Mouse (Mus musculus): ENCODE results near the gene Zfp119b. TPM values are rescaled to one million over a fixed set of nuclear protein-coding genes. Genes with fewer than 3 reads are reported as not detected.
"Not testable (repeated sequence)": the region's sequence is repeated elsewhere in the genome, so short reads cannot be mapped to it uniquely, and the experiment has no call there.

Gene Zfp119b
- total RNA-seq, 2 experiments from 2014 or later, result 3.0 to 3.1 TPM

DNA sequence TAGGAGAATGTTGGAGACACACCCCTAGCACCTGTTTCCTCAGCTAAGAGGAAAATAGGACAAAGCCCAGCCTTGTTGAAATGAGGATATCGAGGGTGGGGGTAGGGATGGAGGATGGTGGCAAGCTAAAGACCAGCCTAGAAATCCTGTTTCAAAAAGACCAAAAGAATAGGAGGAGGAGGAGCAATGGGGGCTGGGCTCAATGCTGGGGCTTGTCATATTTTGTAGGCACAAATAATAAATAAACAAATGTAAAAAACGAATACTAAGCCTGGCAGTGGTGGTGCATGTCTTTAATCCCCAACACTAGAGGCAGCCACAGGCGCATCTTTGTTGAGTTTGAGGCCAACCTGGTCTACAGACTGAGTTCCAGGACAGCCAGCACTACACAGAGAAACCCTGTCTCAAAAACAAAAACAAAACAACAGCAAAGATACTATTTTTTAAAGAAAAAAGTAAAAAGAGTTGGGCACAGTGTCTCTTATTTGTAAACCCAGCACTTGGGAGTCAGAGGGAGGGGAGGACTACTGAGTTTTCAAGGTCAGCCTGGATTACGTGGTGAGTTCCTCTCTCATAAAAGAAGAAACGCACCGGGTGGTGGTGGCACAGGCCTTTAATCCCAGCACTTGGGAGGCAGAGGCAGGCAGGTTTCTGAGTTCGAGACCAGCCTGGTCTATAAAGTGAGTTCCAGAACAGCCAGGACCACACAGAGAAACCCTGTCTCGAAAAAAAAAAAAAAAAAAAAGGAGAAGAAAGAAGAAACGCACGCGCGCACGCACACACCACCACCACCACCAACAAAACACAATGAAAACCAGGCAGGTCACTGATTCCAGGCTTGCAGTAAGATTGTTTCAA lies 8.7 kb upstream of the Zfp119b start:
- DNase-seq, result no peak

DNA sequence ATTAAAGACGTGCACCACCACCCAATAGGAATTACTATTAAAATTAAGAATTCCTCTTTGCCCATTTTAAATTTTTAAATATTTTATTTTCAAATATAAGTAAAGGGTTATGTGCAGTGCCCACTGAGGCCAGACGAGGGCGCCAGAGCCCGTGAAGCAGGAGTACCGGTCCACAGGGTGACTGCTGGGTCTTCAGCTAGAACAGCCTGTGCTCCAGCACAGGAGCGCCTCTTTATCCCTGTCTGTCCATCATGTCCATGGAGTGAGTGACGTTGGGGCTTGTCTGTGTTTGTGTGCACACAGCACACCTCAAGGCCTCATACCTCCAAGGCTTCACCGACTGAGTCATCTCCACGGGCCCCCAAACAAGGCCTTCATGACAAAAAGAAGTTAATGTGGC lies 7.9 kb upstream of the Zfp119b start:
- DNase-seq, result no peak

DNA sequence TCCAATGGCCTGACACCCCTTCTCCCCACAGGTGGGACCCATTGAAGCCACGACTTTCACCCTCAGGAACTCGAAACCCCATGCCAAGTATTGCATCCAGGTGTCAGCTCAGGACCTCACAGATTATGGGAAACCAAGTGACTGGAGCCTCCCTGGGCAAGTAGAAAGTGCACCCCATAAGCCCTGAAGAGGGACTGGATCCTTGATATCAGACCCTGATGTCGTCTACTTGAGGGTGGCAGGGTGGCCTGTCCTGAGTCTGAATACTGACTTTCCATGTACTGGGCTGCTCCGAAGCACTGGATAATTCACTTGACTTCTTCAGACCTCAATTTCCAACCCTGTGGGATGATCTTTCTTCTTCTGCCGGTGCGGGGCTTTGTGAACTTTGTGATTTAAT lies 7.3 kb upstream of the Zfp119b start:
- DNase-seq, result no peak

DNA sequence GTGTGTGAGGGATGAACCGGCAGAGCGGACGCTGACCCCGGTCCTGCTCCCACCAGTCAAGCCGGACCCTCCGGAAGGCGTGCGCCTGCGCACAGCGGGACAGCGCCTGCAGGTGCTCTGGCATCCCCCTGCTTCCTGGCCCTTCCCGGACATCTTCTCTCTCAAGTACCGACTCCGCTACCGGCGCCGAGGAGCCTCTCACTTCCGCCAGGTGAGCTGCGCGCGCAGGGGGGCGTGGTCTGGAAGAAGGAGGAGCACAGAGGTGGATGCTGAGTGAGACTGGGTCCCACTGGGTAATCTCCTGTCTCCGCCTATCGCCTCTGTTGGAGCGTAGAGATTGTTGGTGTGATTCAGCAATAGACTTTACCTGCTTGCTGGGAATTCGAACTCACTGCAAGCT lies 6.8 kb upstream of the Zfp119b start:
- no peak for DNase-seq

DNA sequence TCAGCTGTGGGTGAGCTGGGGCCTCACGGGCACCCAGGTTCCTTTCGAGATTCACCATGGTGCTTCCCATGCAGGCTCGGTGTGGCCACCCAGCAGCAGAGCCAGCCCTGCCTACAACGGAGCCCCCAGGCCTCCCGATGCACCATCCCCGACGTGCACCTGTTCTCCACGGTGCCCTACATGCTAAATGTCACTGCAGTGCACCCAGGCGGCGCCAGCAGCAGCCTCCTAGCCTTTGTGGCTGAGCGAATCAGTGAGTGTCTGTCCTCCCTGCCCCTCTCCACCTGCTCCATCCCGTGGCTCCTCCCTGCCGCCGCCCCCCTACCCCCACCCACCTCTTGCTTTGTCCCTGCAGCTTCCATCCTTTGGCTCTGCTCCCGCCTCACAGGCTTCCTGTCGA lies 4.9 kb upstream of the Zfp119b start:
- DNase-seq, result no peak

DNA sequence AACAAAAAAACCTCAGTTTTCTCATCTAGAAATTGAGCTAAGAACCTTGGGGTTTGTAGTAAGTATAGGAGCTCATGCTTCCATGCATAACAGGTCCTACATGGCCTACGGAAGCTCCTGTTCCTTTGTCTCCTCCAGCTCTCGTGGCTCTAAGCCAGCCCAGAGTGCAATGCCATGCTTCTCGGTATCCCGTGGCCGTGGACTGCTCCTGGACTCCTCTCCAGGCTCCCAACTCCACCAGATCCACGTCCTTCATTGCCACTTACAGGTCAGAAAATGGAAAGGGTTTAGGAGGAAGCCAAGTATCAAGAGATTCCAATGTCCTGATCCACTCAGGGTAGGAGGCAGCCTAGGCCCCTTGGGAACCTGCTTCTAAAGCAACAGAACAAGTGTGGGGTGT lies 4.5 kb upstream of the Zfp119b start:
- DNase-seq, result no peak

DNA sequence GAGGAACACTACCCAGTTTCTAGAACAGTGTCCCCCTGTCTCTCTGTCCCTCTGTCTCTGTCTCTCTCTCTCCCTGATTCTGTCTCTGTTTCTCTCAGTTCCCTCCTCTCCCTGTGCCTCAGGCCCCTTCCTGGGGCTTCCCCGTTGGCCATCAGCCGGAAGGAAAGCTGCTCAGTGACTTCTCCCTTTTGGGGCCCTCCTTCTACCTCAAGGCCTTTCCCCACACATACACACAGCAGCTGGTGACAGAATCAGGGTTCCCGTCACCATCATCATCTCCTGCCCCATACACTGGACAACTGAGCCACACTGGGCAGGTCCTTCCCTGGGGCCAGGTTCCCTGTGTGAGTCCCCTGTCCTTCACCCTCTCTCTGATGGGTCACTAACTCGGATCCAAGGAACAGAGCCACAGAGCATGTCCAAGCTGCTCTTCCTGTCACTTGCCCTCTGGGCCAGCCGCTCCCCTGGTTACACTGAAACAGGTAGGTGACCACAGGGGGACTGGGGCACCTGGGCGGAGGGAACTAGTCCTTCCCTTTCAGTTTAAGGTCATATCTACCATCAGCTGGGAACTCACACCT lies 3.2 kb upstream of the Zfp119b start, which contains the start of gene Ebi3:
TSS of gene Ebi3 (plus strand) at position 194 of the 581 bp plus-strand sequence.
- no peak for DNase-seq

DNA sequence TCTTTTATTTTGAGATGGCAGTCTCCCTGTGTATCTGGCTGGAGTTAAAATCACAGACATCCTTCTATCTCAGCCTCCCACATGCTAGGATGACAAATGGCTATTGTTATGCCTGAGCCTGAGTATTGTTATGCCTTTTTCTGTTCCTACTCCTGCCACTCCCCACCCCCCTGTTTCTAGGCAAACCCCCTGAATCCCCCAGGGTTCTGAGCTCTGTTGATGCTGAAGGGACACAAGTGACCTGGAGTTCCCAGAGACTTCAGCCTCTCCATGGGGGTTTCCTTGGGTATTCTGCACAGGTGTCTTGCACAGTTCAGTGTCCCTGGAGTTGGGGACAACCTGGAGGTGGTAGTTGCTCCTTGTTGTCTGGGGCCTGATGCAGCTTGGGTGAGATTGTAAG lies 2.7 kb upstream of the Zfp119b start:
- DNase-seq, result no peak

DNA sequence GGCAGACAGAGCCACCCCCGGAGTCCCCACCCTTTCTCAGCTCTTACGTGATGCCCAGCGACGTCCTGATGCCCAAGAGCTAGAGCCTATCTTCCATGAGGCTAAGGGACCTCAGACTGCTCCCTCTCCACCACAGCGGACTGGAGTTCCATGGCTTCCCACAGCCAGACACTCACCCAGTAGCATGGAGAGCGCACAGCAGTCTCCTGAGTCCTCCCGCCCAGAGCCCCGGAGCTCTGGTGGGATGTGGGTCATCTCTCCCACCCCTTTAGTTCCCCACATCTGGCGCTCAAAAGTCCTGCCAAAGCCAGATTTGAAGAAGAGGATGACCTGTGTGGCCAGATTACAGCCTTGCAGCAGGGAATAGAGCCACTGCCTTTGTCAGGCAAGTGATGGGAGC lies 1.3 kb upstream of the Zfp119b start:
- no peak for DNase-seq

DNA sequence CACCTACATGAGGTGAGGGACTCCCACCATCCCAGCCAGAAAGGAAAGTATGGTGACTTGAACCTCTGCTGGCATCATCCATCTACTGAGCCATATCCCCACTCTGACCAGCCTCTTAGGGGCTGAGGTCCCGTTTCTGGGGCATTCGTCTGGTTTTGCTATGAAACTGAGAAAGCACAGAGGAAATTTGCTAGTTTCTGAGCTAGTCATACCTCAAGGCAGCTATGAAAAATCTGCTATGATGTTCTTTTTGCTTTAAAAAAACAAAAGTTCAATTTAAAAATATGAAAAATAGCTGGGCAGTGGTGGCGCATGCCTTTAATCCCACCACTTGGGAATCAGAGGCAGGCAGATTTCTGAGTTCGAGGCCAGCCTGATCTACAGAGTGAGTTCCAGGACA lies 653 bp downstream of the Zfp119b start:
- DNase-seq, result no peak

DNA sequence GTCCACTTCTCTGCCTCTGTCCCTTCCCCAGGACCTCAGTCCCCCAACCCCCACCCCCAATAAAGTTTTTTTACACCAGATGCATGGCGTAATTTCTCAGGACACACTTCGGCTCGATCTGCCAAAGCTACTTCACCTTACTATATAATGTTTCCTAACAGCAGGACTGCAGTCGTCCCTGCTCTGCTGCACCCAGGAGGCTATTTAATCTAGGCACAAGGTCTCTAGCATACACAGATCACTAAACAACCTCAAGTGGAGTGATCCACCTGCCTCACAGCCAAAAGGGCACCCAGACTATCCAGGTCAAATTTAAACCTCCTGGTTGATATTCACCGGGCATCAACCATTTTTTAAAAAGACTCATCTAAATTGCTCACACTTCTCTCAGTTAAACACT lies 3.6 kb downstream of the Zfp119b start:
- no peak for DNase-seq

DNA sequence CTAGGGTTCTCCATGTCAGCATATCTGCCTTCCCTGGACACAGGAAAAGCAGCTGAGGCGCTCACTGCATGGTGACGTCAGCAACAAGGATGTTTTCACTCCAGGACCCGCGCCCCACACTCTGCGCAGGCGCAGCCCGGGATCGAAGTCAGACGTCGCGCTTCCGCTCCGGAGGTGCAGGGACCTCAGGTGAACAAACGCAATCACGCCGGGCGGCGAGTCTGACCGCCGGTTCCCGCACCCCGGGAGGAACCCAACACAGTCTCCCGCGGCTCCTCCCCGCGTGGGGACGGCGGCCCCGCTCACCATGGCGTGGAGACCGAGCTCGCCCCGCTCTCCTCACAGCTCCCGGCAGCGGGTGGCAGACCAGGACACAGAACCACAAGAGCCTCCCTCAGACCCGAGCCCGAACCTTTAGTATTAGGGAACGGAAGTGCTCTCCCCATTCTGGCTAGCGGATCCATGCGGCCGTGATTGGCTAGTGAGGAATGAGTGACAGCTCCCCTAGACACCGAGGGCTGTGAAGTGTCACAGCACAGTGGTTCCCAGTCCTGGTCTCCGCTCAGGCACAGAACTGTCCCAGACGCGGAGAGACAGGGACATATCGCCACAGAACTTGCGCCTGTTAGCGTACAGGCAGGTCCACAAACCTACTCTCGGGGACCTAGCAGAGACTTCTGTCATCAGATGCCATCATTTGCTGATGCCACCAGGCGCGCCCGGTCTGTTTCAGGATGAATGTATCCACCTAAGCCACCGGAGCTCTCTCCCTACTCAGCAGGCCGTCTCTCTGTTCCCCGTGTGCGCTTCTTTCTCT lies 4.2 kb downstream of the Zfp119b start:
- DNase-seq, result peak; percentile 92

DNA sequence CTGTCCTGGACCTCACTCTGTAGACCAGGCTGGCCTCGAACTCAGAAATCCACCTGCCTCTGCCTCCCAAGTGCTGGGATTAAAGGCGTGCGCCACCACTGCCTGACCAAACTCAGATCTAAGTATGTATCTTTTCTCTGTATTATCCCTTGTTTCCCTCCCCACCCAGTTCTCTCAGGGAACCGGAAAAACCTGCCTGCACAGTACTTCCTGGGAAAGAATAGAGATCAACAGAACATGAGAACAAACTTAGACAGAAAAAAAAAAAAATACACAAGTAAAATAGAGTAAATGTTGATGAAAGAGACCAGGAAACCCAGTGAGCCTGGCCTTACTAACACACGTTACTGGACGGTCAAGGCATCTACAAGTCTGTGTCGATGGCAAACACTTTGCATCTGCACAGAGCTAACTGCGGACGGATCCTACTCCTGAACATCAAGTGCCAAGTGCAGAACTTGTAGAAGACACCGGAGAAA lies 4.9 kb downstream of the Zfp119b start:
- not testable (repeated sequence) for DNase-seq

DNA sequence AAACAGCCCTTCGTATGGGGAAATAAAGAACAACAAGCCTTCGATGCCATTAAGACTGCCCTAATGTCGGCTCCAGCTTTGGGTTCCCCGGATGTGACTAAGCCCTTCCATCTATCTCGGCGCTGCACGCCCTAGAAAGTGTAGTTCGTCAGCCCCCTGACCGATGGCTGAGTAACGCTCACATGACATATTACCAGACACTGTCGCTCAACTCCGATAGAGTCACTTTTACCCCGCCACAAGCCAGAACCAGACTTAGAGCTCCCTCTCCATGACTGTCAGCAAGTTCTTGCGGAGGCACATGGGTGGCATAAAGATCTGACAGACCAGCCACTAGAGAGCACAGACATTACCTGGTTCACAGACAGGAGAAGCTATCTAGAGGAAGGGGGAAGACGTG lies 16.1 kb downstream of the Zfp119b start:
- no peak for DNase-seq

DNA sequence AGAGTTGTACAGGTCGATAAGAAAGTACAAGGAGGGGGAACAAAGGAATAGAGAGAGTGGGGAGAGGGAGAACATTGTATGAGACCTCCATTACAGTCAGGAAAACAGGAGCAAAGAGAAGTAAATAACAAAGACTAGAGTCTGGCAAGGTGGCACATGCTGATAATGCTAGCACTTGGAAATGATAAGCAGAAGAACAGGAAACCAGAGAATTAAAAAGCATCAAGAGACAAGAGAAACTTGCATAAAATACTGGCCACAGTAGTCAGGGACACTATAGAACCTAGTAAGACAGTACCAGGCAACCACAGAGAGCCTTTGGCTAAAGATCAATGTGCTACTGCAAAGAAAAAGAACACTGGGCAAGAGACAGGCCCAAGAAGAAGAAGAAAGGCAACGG lies 16.7 kb downstream of the Zfp119b start:
- DNase-seq, result no peak

DNA sequence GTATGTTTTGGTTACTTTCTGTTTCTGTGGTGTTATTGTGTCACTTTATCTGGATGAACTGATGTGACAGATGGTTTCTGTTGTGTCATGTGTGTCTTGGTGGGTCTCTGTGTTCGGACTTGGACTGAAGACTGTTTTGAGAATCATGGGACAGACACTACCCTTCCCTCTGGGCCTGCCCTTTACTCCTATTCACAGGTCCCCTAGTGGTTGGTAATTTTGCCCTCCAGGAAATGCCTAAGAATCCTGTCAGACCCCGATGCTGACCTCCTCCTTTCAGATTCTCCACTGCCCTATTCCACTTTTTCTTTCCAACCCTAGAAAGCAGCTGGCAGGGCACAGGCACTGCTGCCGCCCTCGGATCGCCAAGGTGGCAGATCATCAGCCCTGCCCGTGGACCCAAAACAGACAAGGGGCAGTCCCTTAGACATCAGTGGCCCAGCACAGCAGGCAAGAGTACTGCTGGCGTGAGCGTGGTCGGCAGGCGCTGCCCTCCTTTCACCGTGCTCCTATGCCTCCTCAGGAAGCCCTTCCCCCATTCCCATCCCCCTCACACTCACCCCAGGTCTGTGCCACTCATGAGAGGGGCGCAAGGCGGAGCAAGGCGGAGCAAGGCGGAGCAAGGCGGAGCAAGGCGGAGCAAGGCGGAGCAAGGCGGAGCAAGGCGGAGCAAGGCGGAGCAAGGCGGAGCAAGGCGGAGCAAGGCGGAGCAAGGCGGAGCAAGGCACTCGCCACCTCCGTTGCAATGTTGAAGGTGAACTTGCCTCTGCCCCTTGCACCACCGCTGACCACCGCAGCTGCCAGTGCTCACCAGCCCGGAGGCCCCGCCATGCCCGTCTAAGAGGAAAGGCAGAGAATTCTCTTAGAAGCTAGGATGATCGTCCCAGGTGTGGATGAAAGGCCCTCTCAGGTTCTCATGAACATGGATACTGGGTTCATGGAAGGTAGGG lies 17.5 kb downstream of the Zfp119b start:
- peak; percentile 29 for DNase-seq

DNA sequence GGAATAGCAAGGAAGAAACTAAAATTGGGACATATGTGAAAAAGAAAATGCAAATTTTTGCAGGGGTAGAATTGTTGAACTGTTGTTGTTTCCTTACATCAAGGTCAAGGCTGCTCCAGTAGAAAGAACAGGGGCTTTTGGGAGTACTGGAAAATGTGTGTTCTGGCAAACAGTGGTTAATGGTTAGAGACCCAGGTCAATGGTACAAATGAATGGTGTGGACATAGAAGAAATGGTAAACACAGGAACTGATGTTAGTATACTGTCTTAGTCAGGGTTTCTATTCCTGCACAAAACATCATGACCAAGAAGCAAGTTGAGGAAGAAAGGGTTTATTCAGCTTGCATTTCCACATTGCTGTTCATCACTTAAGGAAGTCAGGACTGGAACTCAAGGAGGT lies 42.6 kb downstream of the Zfp119b start:
- DNase-seq, result no peak

DNA sequence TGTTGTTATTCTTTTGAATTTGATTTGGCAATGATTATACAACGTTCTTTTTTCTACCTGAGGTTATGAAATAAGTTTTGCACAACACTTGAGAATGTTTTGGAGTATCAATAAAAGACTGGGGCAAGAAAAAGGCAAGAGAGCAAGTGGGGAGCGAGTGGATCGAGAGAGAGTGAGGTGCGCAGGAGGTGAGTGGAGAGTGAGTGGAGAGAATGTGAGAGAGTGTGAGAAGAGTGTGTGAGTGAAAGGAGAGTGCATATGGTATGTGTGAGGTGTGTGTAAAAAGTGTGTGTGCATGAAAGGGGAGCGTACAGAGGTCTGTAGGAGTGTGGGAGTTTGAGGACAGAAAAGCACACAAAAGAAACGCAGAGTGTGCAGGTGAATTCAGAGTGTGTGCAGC lies 45.2 kb downstream of the Zfp119b start:
- no peak for DNase-seq

DNA sequence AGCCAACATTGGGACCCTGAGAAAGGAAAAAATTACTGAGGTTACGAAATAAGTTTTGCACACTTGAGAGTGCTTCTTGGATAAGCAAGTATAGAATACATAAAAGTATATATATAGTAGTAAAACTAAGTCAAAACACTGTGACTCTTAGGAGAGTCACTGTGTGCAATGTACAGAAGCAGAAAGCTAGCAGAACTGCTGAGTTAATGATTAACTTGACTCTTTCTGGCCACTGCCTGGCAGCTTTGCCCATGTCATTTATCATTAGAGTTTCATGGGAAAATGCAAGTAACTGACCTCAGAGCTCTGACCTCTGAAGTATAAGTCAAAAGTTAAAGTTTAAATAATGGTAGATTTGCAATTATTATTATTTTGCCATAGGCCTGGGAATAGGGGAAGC lies 45.6 kb downstream of the Zfp119b start:
- no peak for DNase-seq

DNA sequence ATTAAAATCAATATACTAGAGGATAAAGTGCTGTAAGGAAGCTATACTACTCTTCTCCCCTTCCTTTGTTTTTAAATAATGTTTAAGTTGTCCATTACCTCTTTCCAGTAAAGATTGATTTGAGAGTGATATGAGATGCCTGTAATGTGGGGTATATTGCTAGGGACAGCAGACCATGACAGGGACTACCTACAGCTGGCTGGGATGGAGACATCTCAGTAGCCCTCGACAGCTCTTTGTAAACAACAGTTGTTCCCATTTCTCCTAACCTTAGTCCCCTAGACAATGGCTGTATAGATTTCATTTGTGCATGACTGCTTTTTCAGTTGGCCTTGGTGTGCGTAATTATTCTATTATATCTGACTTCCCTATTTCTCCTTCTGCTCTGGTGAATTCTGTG lies 46.2 kb downstream of the Zfp119b start:
- no peak for DNase-seq

DNA sequence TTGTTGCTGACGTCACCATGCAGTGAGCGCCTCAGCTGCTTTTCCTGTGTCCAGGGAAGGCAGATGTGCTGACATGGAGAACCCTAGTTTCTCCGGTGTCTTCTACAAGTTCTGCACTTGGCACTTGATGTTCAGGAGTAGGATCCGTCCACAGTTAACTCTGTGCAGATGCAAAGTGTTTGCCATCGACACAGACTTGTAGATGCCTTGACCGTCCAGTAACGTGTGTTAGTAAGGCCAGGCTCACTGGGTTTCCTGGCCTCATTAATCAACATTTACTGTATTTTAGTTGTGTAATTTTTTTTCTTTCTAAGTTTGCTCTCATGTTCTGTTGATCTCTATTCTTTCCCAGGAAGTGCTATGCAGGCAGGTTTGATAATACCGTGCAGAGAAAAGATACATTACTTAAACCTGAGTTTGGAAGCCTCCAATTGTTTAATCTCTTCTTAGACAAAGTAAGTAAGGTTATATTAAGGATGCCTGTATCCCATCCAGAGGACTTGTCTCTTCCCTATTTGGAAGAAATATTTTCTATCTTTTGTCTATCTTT lies 56.8 kb downstream of the Zfp119b start:
- peak; percentile 13 for DNase-seq

All from gastrocnemius, postnatal 25 days (tissue).